Mouse (Mus musculus) limb, embryonic 15.5 days (tissue): ENCODE data around the gene Tubgcp3. TPM values are rescaled to one million over a fixed set of nuclear protein-coding genes. Genes with fewer than 3 reads are reported as not detected.
"Not testable (repeated sequence)": the region's sequence is repeated elsewhere in the genome, so short reads cannot be mapped to it uniquely, and the experiment has no call there.

Source experiments
- ATAC-seq: fragments of 200-750 bp; cut with Nextera tagmentation; 2 replicates; pipeline ENCODE4 v1.8.0; 2017; ENCODE audit warnings: low read depth, moderate TSS enrichment; ENCODE audit not compliant: insufficient number of reproducible peaks, low FRiP score, low TSS enrichment
- H3K27ac ChIP-seq: fragments of 300-500 bp; sonication (generic); 2 replicates; pipeline ENCODE4 v1.5.1; 2015; ENCODE audit warnings: moderate library complexity, mild to moderate bottlenecking, inconsistent platforms
- H3K27me3 ChIP-seq: fragments of 300-500 bp; sonication (generic); 2 replicates; pipeline ENCODE4 v1.6.1; 2015; ENCODE audit warnings: inconsistent platforms
- H3K36me3 ChIP-seq: fragments of 300-500 bp; sonication (generic); 2 replicates; pipeline ENCODE4 v1.6.1; 2015; ENCODE audit warnings: inconsistent platforms
- H3K4me1 ChIP-seq: fragments of 300-500 bp; sonication (generic); 2 replicates; pipeline ENCODE4 v1.6.1; 2015; ENCODE audit warnings: inconsistent platforms
- H3K4me2 ChIP-seq: fragments of 300-500 bp; sonication (generic); 2 replicates; pipeline ENCODE4 v1.6.1; 2015; ENCODE audit warnings: mild to moderate bottlenecking, inconsistent platforms
- H3K4me3 ChIP-seq: fragments of 300-500 bp; sonication (generic); 2 replicates; pipeline ENCODE4 v1.5.1; 2015; ENCODE audit warnings: mild to moderate bottlenecking, inconsistent platforms
- H3K9ac ChIP-seq: fragments of 300-500 bp; sonication (generic); 2 replicates; pipeline ENCODE4 v1.6.1; 2015; ENCODE audit warnings: inconsistent platforms
- H3K9me3 ChIP-seq: fragments of 300-500 bp; sonication (generic); 2 replicates; pipeline ENCODE4 v1.6.1; 2016; ENCODE audit warnings: inconsistent platforms
- WGBS: fragments of 180-500 bp; shearing (Covaris S2); methylation state at CpG from one replicate; pipeline ENCODE4 v1.1.7; 2015; 5-methylcytosine and 5-hydroxymethylcytosine counted together
- polyA plus RNA-seq: library from polyadenylated mRNA; unstranded; fragments of >200 nt; fragmentation: Nextera tagmentation; extraction: Ambion mirVana; gene quantifications from 2 replicates; pipeline ENCODE4 v1.2.1, GENCODE M21; 2015

Tubgcp3 gene
- polyA plus RNA-seq, 1 experiment from 2014 or later = 34.2 TPM

- 89% methylated on average over 6 of the region's 6 CpGs for WGBS
- no peak for ATAC-seq
- no peaks in the 10 kb centered on the region for H3K9me3 ChIP-seq
- H3K9ac ChIP-seq = no peak overlapping the region
- no peaks in the 10 kb centered on the region for H3K27me3 ChIP-seq
- 0 out of 2 replicates have a peak, but pooled peaks cover 4% of the 10 kb centered on the region for H3K36me3 ChIP-seq
- H3K4me3 ChIP-seq = no peak overlapping the region
- H3K4me2 ChIP-seq = no peak overlapping the region
- peaks cover 14% of the 10 kb centered on the region for H3K4me1 ChIP-seq
- no peak overlapping the region for H3K27ac ChIP-seq
Observed at GRCm38 (mm10) chr8:12668832-12669231, 3.2 kb downstream of the Tubgcp3 start.

GRCm38 (mm10) chr8:12666530-12666929 lies 5.5 kb downstream of the Tubgcp3 start:
- H3K4me3 ChIP-seq, H3K9ac ChIP-seq, H3K4me2 ChIP-seq, H3K27ac ChIP-seq, ATAC-seq, H3K27me3 ChIP-seq, H3K4me1 ChIP-seq, H3K9me3 ChIP-seq: not testable (repeated sequence)
- 85% methylated on average over 3 of the region's 3 CpGs for WGBS
- peaks cover 17% of the 10 kb centered on the region for H3K36me3 ChIP-seq

GRCm38 (mm10) chr8:12663105-12663456 lies 9.0 kb downstream of the Tubgcp3 start:
- 71% methylated on average over 5 of the region's 5 CpGs for WGBS
- Histone ChIP-seq H3K27me3 (no peaks in the 10 kb centered on the region), H3K4me2 (no peak overlapping the region), H3K36me3 (peaks cover 34% of the 10 kb centered on the region), H3K27ac (no peak overlapping the region), H3K9me3 (no peaks in the 10 kb centered on the region), H3K4me3 (no peak overlapping the region), H3K9ac (no peak overlapping the region), H3K4me1 (no peaks in the 10 kb centered on the region)
- ATAC-seq = no peak

- Histone ChIP-seq H3K4me3 (no peak overlapping the region), H3K4me2 (no peak overlapping the region), H3K36me3 (peaks cover 39% of the 10 kb centered on the region), H3K27ac (no peak overlapping the region), H3K4me1 (no peaks in the 10 kb centered on the region), H3K9me3 (no peaks in the 10 kb centered on the region), H3K27me3 (no peaks in the 10 kb centered on the region), H3K9ac (no peak overlapping the region)
- no peak for ATAC-seq
- WGBS = 72% methylated on average over 4 of the region's 4 CpGs
Observed at GRCm38 (mm10) chr8:12662375-12663104, 9.5 kb downstream of the Tubgcp3 start.

GRCm38 (mm10) chr8:12657411-12657810 lies 14.6 kb downstream of the Tubgcp3 start:
- Histone ChIP-seq H3K4me1 (no peaks in the 10 kb centered on the region), H3K27me3 (no peaks in the 10 kb centered on the region), H3K9ac (no peak overlapping the region), H3K4me3 (no peak overlapping the region), H3K9me3 (no peaks in the 10 kb centered on the region), H3K27ac (no peak overlapping the region), H3K4me2 (no peak overlapping the region), H3K36me3 (peaks cover 81% of the 10 kb centered on the region)
- 94% methylated on average over 16 of the region's 16 CpGs for WGBS
- no peak for ATAC-seq

GRCm38 (mm10) chr8:12651246-12651645 lies 20.8 kb downstream of the Tubgcp3 start:
- H3K9ac ChIP-seq = no peak overlapping the region
- WGBS = 65% methylated on average over 4 of the region's 4 CpGs
- H3K27me3 ChIP-seq = no peaks in the 10 kb centered on the region
- H3K4me2 ChIP-seq = no peak overlapping the region
- peaks cover 91% of the 10 kb centered on the region for H3K36me3 ChIP-seq
- ATAC-seq = no peak
- no peak overlapping the region for H3K4me3 ChIP-seq
- H3K27ac ChIP-seq = no peak overlapping the region
- H3K4me1 ChIP-seq = no peaks in the 10 kb centered on the region
- no peaks in the 10 kb centered on the region for H3K9me3 ChIP-seq

GRCm38 (mm10) chr8:12650495-12650894 lies 21.6 kb downstream of the Tubgcp3 start:
- Histone ChIP-seq H3K4me2 (no peak overlapping the region), H3K9ac (no peak overlapping the region), H3K27me3 (no peaks in the 10 kb centered on the region), H3K36me3 (peaks cover 87% of the 10 kb centered on the region), H3K4me3 (no peak overlapping the region), H3K4me1 (no peaks in the 10 kb centered on the region), H3K9me3 (no peaks in the 10 kb centered on the region), H3K27ac (no peak overlapping the region)
- WGBS = 52% methylated on average over 4 of the region's 4 CpGs
- no peak for ATAC-seq

GRCm38 (mm10) chr8:12648951-12649350 lies 23.1 kb downstream of the Tubgcp3 start:
- peaks cover 85% of the 10 kb centered on the region for H3K36me3 ChIP-seq
- ATAC-seq = no peak
- 87% methylated on average over 4 of the region's 4 CpGs for WGBS

GRCm38 (mm10) chr8:12646536-12646935 lies 25.5 kb downstream of the Tubgcp3 start:
- H3K9ac ChIP-seq = no peak overlapping the region
- no peak overlapping the region for H3K4me2 ChIP-seq
- H3K9me3 ChIP-seq = no peaks in the 10 kb centered on the region
- H3K27me3 ChIP-seq = no peaks in the 10 kb centered on the region
- 68% methylated on average over 4 of the region's 4 CpGs for WGBS
- H3K4me3 ChIP-seq = no peak overlapping the region
- no peak overlapping the region for H3K27ac ChIP-seq
- ATAC-seq = no peak
- H3K36me3 ChIP-seq = peaks cover 78% of the 10 kb centered on the region
- no peaks in the 10 kb centered on the region for H3K4me1 ChIP-seq

More at GRCm38 (mm10) chr8:12648951-12649350, 23.1 kb downstream of the Tubgcp3 start:
- Histone ChIP-seq H3K9me3 (no peaks in the 10 kb centered on the region), H3K27me3 (no peaks in the 10 kb centered on the region), H3K4me3 (no peak overlapping the region), H3K9ac (no peak overlapping the region), H3K4me1 (no peaks in the 10 kb centered on the region), H3K4me2 (no peak overlapping the region), H3K27ac (no peak overlapping the region)

GRCm38 (mm10) chr8:12644894-12645293 lies 27.2 kb downstream of the Tubgcp3 start:
- 80% methylated on average over 7 of the region's 7 CpGs for WGBS

GRCm38 (mm10) chr8:12644341-12644740 lies 27.7 kb downstream of the Tubgcp3 start:
- H3K27me3 ChIP-seq = no peaks in the 10 kb centered on the region
- no peak overlapping the region for H3K4me3 ChIP-seq
- no peak overlapping the region for H3K9ac ChIP-seq
- H3K9me3 ChIP-seq = no peaks in the 10 kb centered on the region
- H3K4me1 ChIP-seq = no peaks in the 10 kb centered on the region
- H3K4me2 ChIP-seq = no peak overlapping the region
- no peak for ATAC-seq
- WGBS = 91% methylated on average over 8 of the region's 8 CpGs
- no peak overlapping the region for H3K27ac ChIP-seq
- peaks cover 82% of the 10 kb centered on the region for H3K36me3 ChIP-seq

More at GRCm38 (mm10) chr8:12644894-12645293, 27.2 kb downstream of the Tubgcp3 start:
- Histone ChIP-seq H3K4me3 (no peak overlapping the region), H3K9me3 (no peaks in the 10 kb centered on the region), H3K9ac (no peak overlapping the region), H3K4me1 (no peaks in the 10 kb centered on the region), H3K36me3 (peaks cover 82% of the 10 kb centered on the region), H3K27me3 (no peaks in the 10 kb centered on the region), H3K4me2 (no peak overlapping the region), H3K27ac (no peak overlapping the region)
- no peak for ATAC-seq

- 82% methylated on average over 6 of the region's 6 CpGs for WGBS
- H3K4me1 ChIP-seq = no peaks in the 10 kb centered on the region
- no peaks in the 10 kb centered on the region for H3K9me3 ChIP-seq
- H3K27ac ChIP-seq = no peak overlapping the region
- H3K4me3 ChIP-seq = no peak overlapping the region
- H3K4me2 ChIP-seq = no peak overlapping the region
- H3K9ac ChIP-seq = no peak overlapping the region
- no peak for ATAC-seq
- H3K36me3 ChIP-seq = peaks cover 79% of the 10 kb centered on the region
- H3K27me3 ChIP-seq = no peaks in the 10 kb centered on the region
Observed at GRCm38 (mm10) chr8:12641527-12641926, 30.5 kb downstream of the Tubgcp3 start.

GRCm38 (mm10) chr8:12638446-12638845 lies 33.6 kb downstream of the Tubgcp3 start:
- Histone ChIP-seq H3K9ac (no peak overlapping the region), H3K27ac (no peak overlapping the region), H3K4me3 (no peak overlapping the region), H3K4me1 (no peaks in the 10 kb centered on the region), H3K4me2 (no peak overlapping the region), H3K27me3 (no peaks in the 10 kb centered on the region), H3K9me3 (no peaks in the 10 kb centered on the region), H3K36me3 (peaks cover 73% of the 10 kb centered on the region)
- 89% methylated on average over 11 of the region's 11 CpGs for WGBS
- no peak for ATAC-seq
